In the genomic region with DNA sequence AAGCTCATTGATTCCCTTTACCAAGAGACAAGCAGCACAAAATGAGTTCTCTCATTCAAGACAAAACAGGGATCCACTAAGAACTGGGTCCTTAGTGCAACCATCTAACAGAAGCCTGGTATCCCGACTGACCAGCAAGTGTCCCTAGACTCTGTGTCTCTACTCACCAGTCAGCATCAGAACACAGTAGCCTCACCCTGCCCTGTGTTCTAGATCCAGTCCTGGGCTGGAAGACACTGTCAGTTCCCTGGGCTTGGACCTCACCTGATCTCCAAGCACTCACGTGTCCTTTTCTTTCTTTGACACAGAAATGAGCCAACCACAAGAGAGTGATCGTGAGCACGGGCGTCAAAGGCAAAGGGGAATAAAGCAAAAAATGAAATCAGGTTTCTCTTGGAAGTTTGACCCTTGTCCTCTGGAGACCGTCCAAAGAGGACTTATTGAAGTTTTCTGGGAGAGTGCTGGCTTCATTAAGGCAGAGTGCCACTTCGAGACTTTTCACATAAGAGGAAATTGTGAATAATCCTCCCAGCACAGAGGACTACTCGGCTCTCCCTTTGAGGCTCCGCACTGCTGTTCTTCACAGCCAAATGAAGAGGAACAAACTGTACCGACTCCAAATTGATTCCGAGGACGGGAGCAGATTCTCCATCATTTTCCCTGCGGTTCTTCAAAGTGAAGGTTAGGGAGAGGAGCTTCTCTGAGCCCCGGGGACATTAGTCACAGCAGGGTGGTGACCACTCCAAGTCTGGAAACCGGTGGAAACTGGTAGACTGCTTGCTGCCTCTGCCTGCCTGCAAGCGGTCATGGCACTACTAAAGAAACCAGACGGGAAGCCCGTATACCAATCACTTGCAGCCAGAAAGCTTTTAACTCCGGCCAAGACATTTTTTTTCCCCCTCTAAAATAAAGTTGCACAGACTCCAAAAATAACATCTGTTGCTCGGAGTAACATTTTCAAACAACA, we compare ENCODE assay signal across 12 mouse cellular contexts.
DNase-seq lines count a peak whose midpoint lies in the region; ATAC-seq and TF ChIP-seq lines count a peak whose summit lies in the region.
"Had no signal": no experiment of that assay in that cellular context is flagged by ENCODE, and none has a peak within 500 bp of the region (broad histone marks: within the 10 kb centered on the region; RNA-seq: fewer than 3 reads in every experiment).

No protein-coding gene starts in this region.

- DNase-seq in forebrain, postnatal 0 days = peak; percentile 40
- DNase-seq in forebrain, embryonic 10.5 days (ENCODE audit: extremely low spot score, low spot score) = no peak
- peak; percentile 17 for DNase-seq in adipocyte (ENCODE audit: low spot score)
- DNase-seq in lung, embryonic 14.5 days = peak; percentile 83
- DNase-seq in ovary, postnatal 10 days (ENCODE audit: low spot score) = no peak
- DNase-seq in cerebellum, postnatal 25 days = no peak
- DNase-seq: B cell, adult 2 months; right cerebral cortex, postnatal 14 days had no signal

- TF ChIP-seq CTCF in forebrain, postnatal 0 days (IDR thresholded peaks at IDR 0.05; ENCODE audit: low read depth) = no peak
- TF ChIP-seq CTCF in lung, embryonic 14.5 days (IDR thresholded peaks at IDR 0.05; ENCODE audit: low read depth) = no peak

- no peaks in the 10 kb centered on the region for H3K4me1 ChIP-seq in forebrain, postnatal 0 days (ENCODE audit: insufficient read depth)
- no peaks in the 10 kb centered on the region for H3K4me1 ChIP-seq in forebrain, embryonic 10.5 days
- H3K4me1 ChIP-seq in heart, embryonic 14.5 days (ENCODE audit: control insufficient read depth in 2 of 2, insufficient read depth in 2 of 2, low read length in 2 of 2) = peaks cover 16 to 19% of the 10 kb centered on the region in 2 experiments
- peaks cover 23% of the 10 kb centered on the region for H3K4me1 ChIP-seq in lung, embryonic 14.5 days (ENCODE audit: insufficient read depth)
- H3K4me1 ChIP-seq: midbrain, embryonic 12.5 days had no signal

- ATAC-seq in forebrain, postnatal 0 days = peak; percentile 58; the same call in 1 of the 2 replicates
- no peak for ATAC-seq in heart, embryonic 14.5 days (ENCODE audit: insufficient number of reproducible peaks, insufficient read depth, low FRiP score, low read depth)
- peak; percentile 89 for ATAC-seq in lung, embryonic 14.5 days (ENCODE audit: insufficient read depth)
- ATAC-seq in CD4-positive, CD25-positive, alpha-beta regulatory T cell, adult 4 months = no peak
- ATAC-seq: activated CD4-positive, CD25-positive, alpha-beta regulatory T cell, adult 4 months had no signal

- no peaks in the 10 kb centered on the region for H3K36me3 ChIP-seq in forebrain, postnatal 0 days (ENCODE audit: insufficient read depth)
- H3K36me3 ChIP-seq in forebrain, embryonic 10.5 days (replicated peaks) = no peaks in the 10 kb centered on the region
- H3K36me3 ChIP-seq in heart, embryonic 14.5 days (ENCODE audit: control insufficient read depth, insufficient read depth, low read length) = no peaks in the 10 kb centered on the region
- no peaks in the 10 kb centered on the region for H3K36me3 ChIP-seq in lung, embryonic 14.5 days (ENCODE audit: insufficient read depth)
- H3K36me3 ChIP-seq: midbrain, embryonic 12.5 days had no signal

- H3K27ac ChIP-seq in forebrain, postnatal 0 days (ENCODE audit: low read depth, low read length) = no peak overlapping the region
- no peak overlapping the region for H3K27ac ChIP-seq in forebrain, embryonic 10.5 days
- H3K27ac ChIP-seq in heart, embryonic 14.5 days (replicated peaks in 1 of 2; ENCODE audit: control insufficient read depth in 1 of 2, insufficient read depth in 1 of 2, low read depth in 2 of 2, low read length in 2 of 2) = peak overlapping the region; percentile 44 to 64
- H3K27ac ChIP-seq in lung, embryonic 14.5 days (ENCODE audit: low read depth) = peak overlapping the region; percentile 88
- H3K27ac ChIP-seq: midbrain, embryonic 12.5 days had no signal

- H3K9ac ChIP-seq in forebrain, postnatal 0 days = no peak overlapping the region
- no peak overlapping the region for H3K9ac ChIP-seq in heart, embryonic 14.5 days (ENCODE audit: low read length)
- no peak overlapping the region for H3K9ac ChIP-seq in lung, embryonic 14.5 days
- H3K9ac ChIP-seq: midbrain, embryonic 12.5 days had no signal

- WGBS in forebrain, postnatal 0 days = 62% methylated on average over 20 of the region's 20 CpGs
- WGBS in forebrain, embryonic 10.5 days = 88% methylated on average over 20 of the region's 20 CpGs
- 68% methylated on average over 20 of the region's 20 CpGs for WGBS in heart, embryonic 14.5 days
- WGBS in lung, embryonic 14.5 days = 39% methylated on average over 20 of the region's 20 CpGs

- H3K4me2 ChIP-seq in forebrain, postnatal 0 days (ENCODE audit: low read depth) = no peak overlapping the region
- peak overlapping the region; percentile 31 for H3K4me2 ChIP-seq in heart, embryonic 14.5 days (ENCODE audit: low read length)
- peak overlapping the region; percentile 43; the same call in 1 of the 2 replicates for H3K4me2 ChIP-seq in lung, embryonic 14.5 days
- H3K4me2 ChIP-seq: midbrain, embryonic 12.5 days had no signal

- no peak overlapping the region for H3K4me3 ChIP-seq in forebrain, postnatal 0 days (ENCODE audit: low read depth, low read length)
- no peak overlapping the region for H3K4me3 ChIP-seq in forebrain, embryonic 10.5 days
- no peak overlapping the region for H3K4me3 ChIP-seq in heart, embryonic 14.5 days (ENCODE audit: control insufficient read depth in 1 of 2, insufficient read depth in 1 of 2, low read depth in 1 of 2, low read length in 2 of 2)
- no peak overlapping the region for H3K4me3 ChIP-seq in lung, embryonic 14.5 days (ENCODE audit: low read depth, low read length)
- H3K4me3 ChIP-seq: midbrain, embryonic 12.5 days had no signal

- H3K9me3 ChIP-seq in forebrain, postnatal 0 days (ENCODE audit: low read length) = no peaks in the 10 kb centered on the region
- H3K9me3 ChIP-seq in forebrain, embryonic 10.5 days = no peaks in the 10 kb centered on the region
- H3K9me3 ChIP-seq in heart, embryonic 14.5 days (ENCODE audit: control insufficient read depth, low read length) = no peaks in the 10 kb centered on the region
- H3K9me3 ChIP-seq in lung, embryonic 14.5 days (ENCODE audit: low read depth, low read length) = no peaks in the 10 kb centered on the region
- H3K9me3 ChIP-seq: midbrain, embryonic 12.5 days had no signal

- no peaks in the 10 kb centered on the region for H3K27me3 ChIP-seq in forebrain, postnatal 0 days (ENCODE audit: insufficient read depth, low read length)
- H3K27me3 ChIP-seq in forebrain, embryonic 10.5 days (ENCODE audit: poor library complexity, severe bottlenecking) = no peaks in the 10 kb centered on the region
- no peaks in the 10 kb centered on the region for H3K27me3 ChIP-seq in heart, embryonic 14.5 days (ENCODE audit: control insufficient read depth, insufficient read depth, low read length)
- H3K27me3 ChIP-seq in lung, embryonic 14.5 days (ENCODE audit: insufficient read depth, low read length) = no peaks in the 10 kb centered on the region
- H3K27me3 ChIP-seq: midbrain, embryonic 12.5 days had no signal

Comparison
In these comparisons a context has a peak if more than half of its experiments do, and no peak if none do; other contexts are left out.
1. DNase-seq: peak in forebrain, postnatal 0 days (single experiment), adipocyte (single experiment) and lung, embryonic 14.5 days (single experiment); none in forebrain, embryonic 10.5 days (single experiment), ovary, postnatal 10 days (single experiment) and cerebellum, postnatal 25 days (0 of 2).
2. ATAC-seq: peak in forebrain, postnatal 0 days (single experiment) and lung, embryonic 14.5 days (single experiment); none in heart, embryonic 14.5 days (single experiment) and CD4-positive, CD25-positive, alpha-beta regulatory T cell, adult 4 months (single experiment).
3. H3K27ac ChIP-seq: peak in heart, embryonic 14.5 days (2 of 2) and lung, embryonic 14.5 days (single experiment); none in forebrain, postnatal 0 days (single experiment) and forebrain, embryonic 10.5 days (single experiment).